21 mouse cellular contexts compared by ENCODE assay signal in the genomic region with DNA sequence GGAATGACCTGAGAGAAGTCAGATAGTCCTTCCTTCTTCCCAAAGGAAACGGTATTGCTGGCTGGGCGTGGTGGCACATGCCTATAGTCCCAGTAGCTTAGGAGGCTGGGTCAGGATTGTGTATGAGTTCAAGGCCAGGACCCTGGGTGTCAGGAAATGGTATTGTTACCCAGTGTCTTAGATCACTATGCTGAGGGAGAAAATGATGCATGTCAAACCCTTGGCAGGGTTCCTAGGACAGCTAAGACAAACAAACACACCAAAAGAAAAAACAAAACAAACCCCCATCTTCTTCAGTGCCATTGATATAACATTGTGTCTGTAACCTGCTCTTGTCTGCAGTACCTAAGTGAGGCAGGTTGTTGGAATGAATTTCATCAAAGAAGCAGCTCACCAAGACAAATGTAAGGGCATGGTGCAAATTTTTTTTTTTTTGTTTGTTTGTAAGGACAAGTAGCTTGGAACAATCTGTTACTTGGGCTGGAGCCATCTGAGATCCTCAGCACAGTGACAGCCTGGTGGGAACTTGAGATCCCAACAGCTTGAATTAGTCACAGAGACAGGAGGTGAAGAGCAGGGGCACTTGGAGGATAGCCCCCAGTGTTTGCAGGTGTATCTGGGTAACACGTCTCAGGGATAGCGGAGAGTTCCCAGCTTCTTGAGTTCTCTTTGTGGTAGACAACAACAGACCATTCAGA. TPM values are rescaled to one million over a fixed set of nuclear protein-coding genes. Genes with fewer than 3 reads are reported as not detected.
DNase-seq lines count a peak whose midpoint lies in the region; ATAC-seq and TF ChIP-seq lines count a peak whose summit lies in the region.
"Had no signal": no experiment of that assay in that cellular context is flagged by ENCODE, and none has a peak within 500 bp of the region (broad histone marks: within the 10 kb centered on the region; RNA-seq: fewer than 3 reads in every experiment).

No protein-coding gene starts in this region.

- H3K36me3 ChIP-seq in liver, embryonic 11.5 days (ENCODE audit: control insufficient read depth, insufficient read depth, low read length): no peaks in the 10 kb centered on the region
- H3K36me3 ChIP-seq: embryonic facial prominence, embryonic 13.5 days; forebrain, embryonic 12.5 days; heart, embryonic 15.5 days; hindbrain, embryonic 10.5 days; hindbrain, embryonic 15.5 days had no signal

- WGBS in lung, adult 2 months: 51% methylated on average over 4 of the region's 4 CpGs
- WGBS in liver, embryonic 11.5 days: 81% methylated on average over 4 of the region's 4 CpGs

- H3K27me3 ChIP-seq in liver, embryonic 11.5 days (replicated peaks; ENCODE audit: control insufficient read depth, insufficient read depth, low read length): no peaks in the 10 kb centered on the region
- H3K27me3 ChIP-seq: embryonic facial prominence, embryonic 13.5 days; forebrain, embryonic 12.5 days; heart, embryonic 15.5 days; hindbrain, embryonic 15.5 days had no signal

- TF ChIP-seq POLR2A in lung, adult 2 months (IDR thresholded peaks at IDR 0.05; ENCODE audit: borderline replicate concordance, extremely low read depth, low read depth, low read length): no peak

- no peak overlapping the region for H3K9ac ChIP-seq in liver, embryonic 11.5 days (ENCODE audit: low read depth, low read length)
- H3K9ac ChIP-seq: embryonic facial prominence, embryonic 13.5 days; forebrain, embryonic 12.5 days; heart, embryonic 15.5 days; hindbrain, embryonic 15.5 days had no signal

- TF ChIP-seq CTCF in lung, adult 2 months (IDR thresholded peaks at IDR 0.05; ENCODE audit: insufficient read depth, low read length): no peak

- no peaks in the 10 kb centered on the region for H3K9me3 ChIP-seq in liver, embryonic 11.5 days (ENCODE audit: control insufficient read depth, low read length)
- H3K9me3 ChIP-seq: embryonic facial prominence, embryonic 13.5 days; forebrain, embryonic 12.5 days; heart, embryonic 15.5 days; hindbrain, embryonic 10.5 days; hindbrain, embryonic 15.5 days had no signal

- ATAC-seq in liver, embryonic 11.5 days (replicated peaks; ENCODE audit: low FRiP score): no peak
- ATAC-seq: forebrain, embryonic 16.5 days; inflammation-experienced regulatory T-cells, adult 6 months had no signal

- no peak overlapping the region for H3K4me2 ChIP-seq in liver, embryonic 11.5 days
- H3K4me2 ChIP-seq: embryonic facial prominence, embryonic 13.5 days; forebrain, embryonic 12.5 days; heart, embryonic 11.5 days; heart, embryonic 15.5 days; hindbrain, embryonic 15.5 days had no signal

- no peak overlapping the region for H3K27ac ChIP-seq in liver, embryonic 11.5 days (ENCODE audit: low read depth, low read length)
- H3K27ac ChIP-seq: embryonic facial prominence, embryonic 13.5 days; forebrain, embryonic 12.5 days; heart, adult 2 months; heart, embryonic 15.5 days; hindbrain, embryonic 10.5 days; hindbrain, embryonic 15.5 days had no signal

- DNase-seq in cerebellum, postnatal 10 days: peak; percentile 32 to 35
- no peak for DNase-seq in cerebellum, adult 11-12 months
- peak; percentile 5 to 23 for DNase-seq in lung, adult 18-20 months
- DNase-seq in lung, adult 2 months: no peak
- DNase-seq in lung, postnatal 14 days: peak; percentile 15
- no peak for DNase-seq in adrenal gland, adult 2 months
- no peak for DNase-seq in liver, embryonic 11.5 days (ENCODE audit: low spot score)
- DNase-seq: adrenal gland, adult 8-10 months; adrenal gland, postnatal 36 days; gastrocnemius, postnatal 10 days; heart, adult 2 months had no signal

- peaks cover 2% of the 10 kb centered on the region for H3K4me1 ChIP-seq in lung, adult 2 months (ENCODE audit: control insufficient read depth, insufficient read depth, low read length)
- H3K4me1 ChIP-seq in liver, embryonic 11.5 days (replicated peaks; ENCODE audit: control insufficient read depth, insufficient read depth, low read length): peaks cover 16% of the 10 kb centered on the region
- H3K4me1 ChIP-seq: embryonic facial prominence, embryonic 13.5 days; forebrain, embryonic 12.5 days; heart, embryonic 15.5 days; hindbrain, embryonic 10.5 days; hindbrain, embryonic 15.5 days had no signal

- H3K4me3 ChIP-seq in lung, adult 2 months (replicated peaks; ENCODE audit: extremely low read depth, low read depth, low read length): no peak overlapping the region
- H3K4me3 ChIP-seq in liver, embryonic 11.5 days (ENCODE audit: low read depth, low read length): no peak overlapping the region
- H3K4me3 ChIP-seq: embryonic facial prominence, embryonic 13.5 days; forebrain, embryonic 12.5 days; heart, adult 2 months; heart, embryonic 15.5 days; hindbrain, embryonic 10.5 days; hindbrain, embryonic 15.5 days had no signal

RNA-seq across cellular contexts. Expression of gene Shisa9, which starts 34.2 kb away (rescaled TPM):
- 0.70 and 0.86 TPM in 2 replicates for polyA plus RNA-seq in lung, adult 2 months (2012; rRNA removed)
- total RNA-seq in adrenal gland, adult 2 months (2021): 1 to 10 TPM; 3.5 to 4.6 TPM
- 2.2 and 2.4 TPM in 2 replicates for polyA plus RNA-seq in adrenal gland, adult 2 months (2012; rRNA removed)
- polyA plus RNA-seq in liver, embryonic 11.5 days (2014; fragmentation: Nextera tagmentation; extraction: Ambion mirVana): 0.99 and 1.6 TPM in 2 replicates
- total RNA-seq: heart, adult 2 months; MEL had no signal
- polyA plus RNA-seq: C2C12 had no signal

Comparison
In these comparisons a context has a peak if more than half of its experiments do, and no peak if none do; other contexts are left out.
1. DNase-seq: peak in cerebellum, postnatal 10 days (2 of 2), lung, adult 18-20 months (2 of 2) and lung, postnatal 14 days (single experiment); none in cerebellum, adult 11-12 months (single experiment), lung, adult 2 months (single experiment), adrenal gland, adult 2 months (single experiment) and liver, embryonic 11.5 days (single experiment).